Mouse (Mus musculus) liver (tissue): Measurements from ENCODE around the gene Pik3cb.
A peak's percentile ranks its signal among the peaks of the same experiment; 100 is the strongest.

Experiments
- DNase-seq: peaks from one replicate; pipeline ENCODE4 v3.0.0-alpha.2; 2020; ENCODE audit warnings: mixed read lengths

The Pik3cb gene

DNA sequence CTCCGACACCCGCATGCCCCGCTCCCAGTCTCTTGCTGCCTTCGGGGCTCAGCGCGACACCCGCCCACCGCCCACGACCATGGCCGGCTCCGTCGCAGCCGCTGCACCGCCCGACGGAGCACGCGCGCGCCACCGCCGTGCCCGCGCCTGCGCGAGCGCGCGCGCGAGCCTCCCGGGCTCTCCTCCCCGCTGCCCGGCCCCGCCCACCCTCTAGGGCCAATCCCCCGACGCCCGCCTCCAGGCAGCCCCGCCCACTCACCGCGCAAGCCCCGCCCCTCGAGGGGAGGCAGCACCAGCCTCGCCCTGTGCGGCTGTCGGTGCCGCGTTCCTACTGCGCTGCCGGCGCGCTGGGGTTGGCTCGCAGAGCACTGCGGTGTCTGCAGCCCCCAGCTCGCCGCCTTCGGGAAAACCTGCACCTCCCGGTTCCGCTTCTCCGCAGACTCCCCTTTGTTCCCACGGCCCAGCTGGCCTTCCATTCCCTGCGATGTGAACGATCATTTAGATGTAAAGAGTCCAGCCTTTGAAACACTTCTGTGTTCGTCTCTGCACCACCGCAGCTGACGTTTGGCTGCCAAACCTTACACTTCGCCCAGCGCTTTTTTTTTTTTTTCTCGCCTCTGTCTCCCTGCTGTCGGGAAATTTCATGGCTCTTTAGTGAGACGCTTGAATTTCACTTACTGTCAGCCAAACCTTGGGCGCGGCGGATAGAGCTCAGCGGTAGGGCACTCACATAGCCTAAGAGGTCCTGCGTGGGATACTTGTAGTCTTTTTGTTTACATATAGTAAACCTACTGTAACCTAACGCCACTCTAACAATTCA is at the start of gene Pik3cb:
Gene Pik3cb (minus strand): TSS at position 559 of the 820 bp plus-strand sequence.
- DNase-seq, result peak; percentile 100

DNA sequence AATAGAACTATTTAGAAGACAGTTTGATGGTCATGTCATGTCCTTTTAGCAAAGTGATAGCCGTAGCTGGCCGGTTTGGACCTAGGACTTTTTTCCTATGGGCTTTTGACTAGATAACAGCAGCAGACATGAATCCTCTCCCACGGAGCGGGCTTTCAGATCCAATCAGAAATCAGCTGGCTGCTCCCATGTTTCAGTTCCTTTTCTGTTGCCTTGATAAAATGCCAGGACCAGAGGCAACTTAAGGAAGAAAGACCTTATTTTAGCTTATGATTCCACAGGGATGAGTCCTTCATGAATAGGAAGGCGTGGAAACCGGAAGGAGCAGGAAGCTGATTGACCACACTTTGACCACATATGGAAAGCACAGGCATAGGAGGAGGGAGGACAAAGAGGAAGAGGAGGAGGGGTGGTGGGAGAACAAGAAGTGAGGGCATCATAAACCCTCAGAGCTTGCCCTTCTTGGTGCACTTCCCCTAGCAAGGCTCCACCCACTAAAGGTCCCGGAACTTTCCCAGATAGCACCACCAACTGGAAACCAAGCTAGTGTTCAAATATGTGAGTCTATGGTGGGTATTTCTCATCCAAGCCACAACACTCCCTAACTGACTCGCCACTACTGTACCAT is 42.7 kb upstream of the Pik3cb start:
- peak; percentile 51 for DNase-seq

DNA sequence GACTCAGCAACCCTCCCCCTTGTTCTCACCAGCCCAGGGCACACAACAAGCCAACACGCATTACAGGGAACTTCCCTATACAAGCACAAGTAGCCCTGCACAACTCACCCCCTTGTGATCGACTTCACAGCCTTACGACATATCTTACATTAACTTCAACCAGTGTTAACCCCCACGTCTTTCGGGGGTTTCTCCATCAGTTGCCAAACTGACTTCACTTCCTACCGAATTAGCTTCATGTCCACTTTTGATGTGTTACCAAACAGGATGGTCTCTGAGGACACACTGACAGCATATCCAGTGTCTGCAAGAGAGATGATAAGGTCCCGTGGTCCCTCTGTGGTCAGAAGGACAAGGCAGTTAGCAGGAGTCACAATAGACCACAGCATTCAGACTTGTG is 41.7 kb upstream of the Pik3cb start:
- DNase-seq, result peak; percentile 41

DNA sequence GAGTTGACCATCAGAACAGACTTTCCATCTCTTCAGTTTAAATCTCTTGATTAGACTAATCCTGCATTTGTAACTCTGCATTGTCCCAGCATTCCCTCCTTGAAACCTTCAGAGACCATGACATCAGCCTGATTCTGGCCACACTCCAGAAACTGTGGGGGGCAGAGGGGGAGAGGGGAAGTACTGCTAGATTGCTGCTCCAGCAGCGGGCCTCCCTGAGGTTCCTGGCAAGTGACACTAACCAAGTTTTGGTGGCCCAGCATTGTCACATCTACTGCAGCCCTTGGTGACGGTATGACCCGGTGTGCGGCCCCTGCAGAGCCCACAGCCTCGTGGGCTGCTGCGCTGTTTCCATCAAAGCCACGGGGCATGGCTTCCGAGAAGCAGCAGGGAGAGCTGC is 39.9 kb upstream of the Pik3cb start:
- peak; percentile 21 for DNase-seq

DNA sequence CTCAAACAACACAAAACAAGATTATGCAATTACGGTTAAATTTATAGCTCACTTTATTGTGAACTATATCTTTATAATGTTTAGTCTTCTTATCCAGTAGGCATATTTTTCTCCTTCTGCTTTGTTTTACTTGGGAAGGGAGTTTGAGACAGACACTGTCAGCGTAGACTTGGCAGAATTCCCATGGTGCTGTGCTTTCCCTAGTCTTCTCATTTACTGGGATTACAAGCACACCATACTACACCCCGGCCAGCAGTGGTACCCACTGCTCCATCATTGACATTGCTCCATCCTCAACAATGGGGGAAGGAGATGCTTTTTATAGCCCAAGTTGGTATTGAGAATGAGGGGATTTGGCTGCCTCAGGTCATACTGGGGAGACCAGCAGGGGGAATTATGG is 38.3 kb upstream of the Pik3cb start:
- DNase-seq, result no peak

DNA sequence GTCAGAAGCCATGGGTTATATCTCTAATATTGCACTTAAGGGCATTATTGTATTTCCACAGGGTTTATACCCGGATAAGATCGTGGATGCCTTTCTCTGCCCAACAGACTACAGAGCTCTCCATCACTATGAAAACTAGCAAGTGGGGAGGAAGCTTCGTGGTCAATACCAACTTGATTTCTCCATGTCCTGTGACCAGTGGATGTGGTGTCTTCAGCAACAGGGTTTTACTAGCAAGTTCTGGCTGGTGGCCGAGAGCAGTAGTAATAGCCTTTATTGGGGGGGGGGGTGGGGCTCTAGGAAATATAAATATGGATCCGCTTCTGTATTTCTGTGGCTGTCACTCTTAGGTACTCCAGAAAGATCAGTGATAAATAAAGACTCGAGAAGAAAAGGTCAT is 35.4 kb upstream of the Pik3cb start:
- DNase-seq, result no peak

DNA sequence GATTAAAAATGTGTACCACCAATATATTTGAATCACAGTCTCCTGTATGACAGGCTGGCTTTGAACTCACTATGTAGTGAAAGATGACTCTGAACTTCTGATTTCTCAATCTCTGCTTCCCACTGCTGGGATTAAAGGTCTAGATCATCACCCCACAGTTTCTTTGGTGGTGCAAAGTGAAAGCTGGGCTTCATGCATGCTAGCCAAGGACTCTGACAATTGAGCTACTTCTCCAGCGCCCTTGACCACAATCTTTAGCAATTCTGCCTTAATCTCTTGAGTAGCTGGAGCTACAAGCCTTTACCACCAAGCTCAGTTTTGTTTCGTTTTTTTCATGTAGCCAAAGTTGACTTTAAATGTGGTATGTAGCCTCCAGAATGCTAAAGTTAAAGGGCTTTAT is 32.4 kb upstream of the Pik3cb start:
- DNase-seq, result no peak

DNA sequence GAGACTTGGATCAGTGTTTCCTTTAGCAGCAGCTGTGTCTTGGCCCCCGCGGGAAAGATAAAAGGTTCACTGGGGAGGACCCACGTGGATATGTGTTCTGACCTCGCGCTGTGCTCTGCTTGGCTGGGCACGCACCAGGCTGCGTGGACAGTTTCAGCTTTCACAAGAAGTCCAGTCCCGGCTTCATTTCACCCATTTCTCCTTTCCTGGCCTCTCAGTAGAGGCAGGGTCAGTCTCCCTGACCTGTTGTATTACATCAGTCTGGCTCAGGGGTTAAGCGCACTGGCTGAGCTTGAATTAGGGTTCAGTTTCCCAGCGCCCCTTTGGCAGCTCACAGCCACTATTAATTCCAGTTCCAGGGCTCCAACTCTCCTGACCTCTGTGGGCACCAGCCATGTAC is 30.8 kb upstream of the Pik3cb start:
- no peak for DNase-seq

DNA sequence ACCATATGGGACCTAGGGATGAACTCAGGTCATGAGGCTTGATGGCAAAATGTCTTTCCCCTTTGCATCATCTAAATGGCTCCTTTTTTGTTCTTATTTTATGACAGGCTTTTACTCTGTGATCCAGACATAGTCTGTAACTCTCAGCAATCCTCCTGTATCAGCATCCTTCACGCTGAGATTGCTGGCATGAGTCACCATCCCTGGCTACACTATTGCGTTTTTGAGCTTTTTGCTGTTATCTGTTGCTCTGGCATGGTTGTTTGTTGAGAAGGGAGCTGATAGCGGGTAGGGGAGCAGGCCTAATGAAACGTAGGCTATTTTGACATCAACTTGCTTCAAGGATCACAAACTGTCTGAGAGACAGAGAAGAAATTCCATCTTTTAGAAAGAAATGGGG is 28.6 kb upstream of the Pik3cb start:
- DNase-seq, result no peak

DNA sequence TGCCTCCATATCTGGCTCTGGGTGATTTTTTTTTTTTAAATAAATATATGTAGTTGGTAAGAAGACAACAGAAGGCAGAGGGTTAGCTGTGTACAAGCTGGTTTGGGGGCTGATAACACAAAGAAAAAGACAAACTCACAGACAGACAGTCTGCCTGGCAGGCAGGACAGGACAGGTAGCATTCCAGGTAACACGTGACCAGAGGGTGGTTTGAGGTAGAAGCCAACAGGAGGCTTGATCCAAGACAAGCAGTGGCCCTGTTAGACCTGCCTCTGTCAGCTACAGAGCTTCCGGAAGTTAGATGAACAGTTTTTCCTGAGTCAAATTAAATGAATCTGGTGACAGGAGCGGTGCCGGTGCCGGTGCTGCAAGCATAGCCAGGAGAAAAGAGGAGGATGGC is 26.5 kb upstream of the Pik3cb start:
- DNase-seq, result no peak

DNA sequence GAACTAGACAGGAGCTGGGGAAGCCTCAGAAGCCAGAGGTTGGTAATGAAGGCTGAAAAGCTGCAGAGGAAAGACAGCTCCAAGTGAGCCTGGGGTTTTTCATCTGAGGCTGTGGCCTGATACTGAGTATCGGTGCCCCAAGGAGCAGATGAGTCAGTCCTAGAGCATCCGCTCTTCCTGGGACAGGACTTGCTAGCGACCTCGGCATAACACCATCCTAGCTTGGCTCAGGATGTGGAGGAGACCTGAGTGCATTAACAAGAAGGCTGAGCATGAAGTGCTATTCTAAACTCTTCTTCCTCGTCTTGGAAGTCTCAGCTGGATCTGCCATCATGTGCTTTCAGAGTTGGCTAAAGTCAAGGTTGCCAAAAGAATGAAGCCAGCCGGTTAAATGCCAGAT is 25.5 kb upstream of the Pik3cb start:
- no peak for DNase-seq

DNA sequence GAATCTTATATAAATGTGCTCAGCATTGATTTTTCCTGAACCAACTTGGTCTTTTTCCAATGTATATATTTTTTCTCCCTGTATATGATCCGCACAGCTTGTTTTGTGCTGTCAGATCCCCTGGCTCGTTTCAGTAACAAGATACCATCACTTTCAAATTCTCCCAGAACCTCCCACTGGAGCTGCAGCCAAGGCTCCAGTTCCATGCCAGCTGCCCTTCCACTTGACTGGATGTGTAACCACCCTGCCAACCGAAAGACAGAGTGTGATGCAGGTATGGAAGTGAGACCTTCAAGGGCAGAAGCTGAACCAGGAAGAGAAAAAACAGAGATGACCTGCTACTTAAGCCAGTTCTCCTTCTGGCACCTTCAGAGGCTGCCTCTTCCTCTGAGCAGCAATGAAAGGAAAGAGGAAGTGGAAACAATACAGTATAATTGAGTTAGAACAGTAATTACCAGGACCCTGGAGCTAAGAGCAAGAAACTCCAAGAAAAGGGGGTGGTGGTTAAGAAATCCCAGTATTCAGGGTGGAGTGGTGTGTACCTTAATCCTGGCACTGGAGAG is 24.3 kb upstream of the Pik3cb start:
- no peak for DNase-seq

DNA sequence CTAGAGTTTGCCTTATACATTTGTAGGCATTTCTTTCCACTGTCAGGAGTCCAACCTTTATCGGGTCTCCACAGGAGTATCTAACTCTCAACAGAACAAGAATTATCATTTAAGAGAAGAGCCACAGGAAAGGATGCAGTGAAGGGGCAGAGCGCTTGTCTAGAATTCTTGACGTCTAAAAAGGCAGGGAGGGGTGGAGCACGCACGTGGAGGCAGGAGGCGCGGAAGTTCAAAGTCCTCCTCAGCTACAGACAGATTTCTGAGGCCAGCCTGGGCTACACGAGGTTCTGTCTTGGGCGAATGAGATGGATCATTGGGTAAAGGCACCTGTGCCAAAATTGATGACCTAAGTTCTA is 23.7 kb upstream of the Pik3cb start:
- DNase-seq, result peak; percentile 24

DNA sequence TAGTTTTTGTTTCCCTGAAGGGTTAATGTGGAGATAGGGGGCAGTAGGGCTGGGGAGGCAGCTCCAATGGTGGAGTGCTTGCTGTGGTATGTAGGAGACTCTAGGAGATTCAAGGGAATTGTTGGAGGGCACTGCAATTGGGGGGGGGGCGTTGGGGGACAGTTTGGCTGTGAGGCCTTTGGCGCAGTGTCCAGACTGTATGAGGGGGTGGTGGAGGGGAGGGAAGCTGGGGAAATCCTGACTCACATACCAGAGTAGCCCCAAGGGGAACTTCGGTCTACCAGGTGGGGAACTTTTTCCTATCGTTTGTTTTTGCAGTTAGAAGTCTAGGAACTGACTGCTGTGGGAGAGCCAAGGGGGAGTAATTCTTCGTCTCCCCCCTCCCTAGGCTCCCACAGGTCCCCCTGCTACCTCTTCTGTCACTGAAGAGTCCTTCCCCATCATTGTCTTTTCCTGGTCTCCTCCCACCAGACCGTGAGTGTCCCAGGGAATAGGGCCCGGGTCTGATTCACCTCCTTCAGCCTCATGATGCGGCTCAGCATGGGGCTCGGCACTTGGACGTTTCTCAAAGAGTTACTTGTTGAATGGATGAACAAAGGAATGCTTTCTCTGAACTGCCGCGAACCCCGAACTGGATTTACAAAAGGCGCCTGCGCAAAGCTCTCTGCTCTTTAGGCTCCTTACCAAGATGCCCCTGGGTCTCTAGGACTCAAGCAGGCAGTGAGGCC is 23.2 kb upstream of the Pik3cb start:
- DNase-seq, result no peak

DNA sequence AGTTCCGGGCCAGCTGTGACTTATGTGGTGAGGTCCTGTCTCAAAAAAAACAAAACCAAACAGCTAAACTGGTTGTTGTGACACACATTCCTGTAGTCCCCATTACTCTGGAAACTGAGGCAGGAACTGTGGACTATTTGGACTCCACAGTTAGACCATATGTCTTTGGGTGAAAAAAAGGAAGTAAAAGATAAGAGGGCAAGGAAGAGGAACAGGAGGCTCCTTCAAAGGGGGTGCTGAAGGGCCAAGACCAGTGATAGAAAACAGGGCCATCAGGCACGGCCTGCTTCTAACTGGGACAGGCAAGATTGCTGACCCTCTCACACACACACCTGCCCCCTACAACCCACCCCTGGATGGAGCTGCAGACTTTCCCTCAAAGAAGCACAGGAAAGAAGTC is 22.4 kb upstream of the Pik3cb start:
- DNase-seq, result no peak

DNA sequence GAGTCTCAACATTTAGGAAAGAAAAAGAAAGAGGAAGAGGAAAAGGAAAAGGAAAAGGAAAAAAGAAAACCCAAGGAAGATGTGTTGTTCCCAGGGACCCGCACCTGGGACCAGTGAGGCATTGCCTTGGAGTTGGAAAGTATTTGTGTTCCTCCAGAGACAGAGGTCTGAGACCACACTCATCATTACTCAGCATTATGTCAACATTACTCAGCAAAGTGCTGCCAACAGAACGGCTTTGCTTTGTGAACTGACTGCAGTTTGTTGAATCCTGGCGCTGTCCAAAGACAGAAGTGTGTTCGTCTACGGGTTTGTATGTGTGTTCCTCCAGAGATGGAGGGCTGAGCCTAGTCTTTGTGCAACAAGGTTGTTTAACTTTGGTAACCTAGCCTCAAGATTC is 20.4 kb upstream of the Pik3cb start:
- DNase-seq, result peak; percentile 47

DNA sequence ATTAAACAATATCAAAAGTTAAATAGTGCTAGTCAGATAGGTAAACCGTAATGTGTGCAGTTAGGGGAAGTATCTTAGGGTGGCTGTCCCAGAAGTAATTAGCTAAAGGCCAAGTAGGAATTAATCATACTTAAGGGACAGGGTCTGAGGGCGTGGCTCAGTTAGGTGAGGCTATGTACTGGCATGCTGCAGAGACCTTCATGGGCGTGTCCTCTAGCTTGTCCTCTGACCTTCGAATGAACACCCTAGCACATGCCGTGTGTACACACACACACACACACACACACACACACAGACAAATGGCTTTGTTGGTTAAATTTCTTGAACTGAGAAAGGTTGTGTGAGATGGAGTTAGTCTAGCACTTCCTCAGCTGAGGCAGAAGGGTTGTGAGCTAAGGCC is 19.5 kb upstream of the Pik3cb start:
- peak; percentile 56 for DNase-seq

DNA sequence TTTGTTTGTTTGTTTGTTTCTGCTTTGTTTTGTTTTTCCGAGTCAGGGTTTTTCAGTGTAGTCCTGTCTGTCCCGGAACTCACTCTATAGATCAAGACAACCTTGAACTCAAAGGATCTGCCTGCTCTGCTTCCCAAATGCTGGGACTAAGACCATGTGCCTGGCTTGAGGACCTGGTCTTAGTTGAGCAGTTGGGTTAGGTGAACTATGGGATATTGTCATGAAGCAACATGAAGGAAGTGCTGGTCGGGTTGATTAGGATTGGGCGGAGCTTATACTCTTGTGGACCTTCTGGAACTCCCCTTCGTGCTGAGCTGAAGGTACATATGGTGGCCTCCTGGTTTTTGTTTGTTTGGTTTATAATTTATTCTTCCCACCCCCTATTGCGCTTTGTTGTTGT is 18.3 kb upstream of the Pik3cb start:
- no peak for DNase-seq

DNA sequence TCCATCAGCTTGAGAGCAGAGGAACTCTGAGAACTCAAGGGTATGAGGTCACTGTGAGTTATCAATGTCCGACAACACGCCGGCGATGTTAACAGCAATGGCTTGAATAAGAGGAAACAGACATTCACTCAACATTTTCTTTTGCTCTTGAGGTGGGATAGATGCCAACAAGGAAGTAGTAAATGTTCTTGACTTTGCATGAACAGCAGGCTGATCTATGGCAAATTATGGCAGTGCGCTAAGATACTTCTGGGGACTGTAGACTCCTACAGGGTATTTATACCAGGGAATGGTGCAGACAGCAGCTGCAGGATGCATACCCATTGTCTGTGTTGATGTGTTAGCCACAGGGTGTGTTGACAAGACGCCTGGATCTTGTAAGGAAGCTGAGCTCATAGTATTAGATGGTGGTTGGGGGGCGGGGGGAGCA is 17.8 kb upstream of the Pik3cb start:
- no peak for DNase-seq

DNA sequence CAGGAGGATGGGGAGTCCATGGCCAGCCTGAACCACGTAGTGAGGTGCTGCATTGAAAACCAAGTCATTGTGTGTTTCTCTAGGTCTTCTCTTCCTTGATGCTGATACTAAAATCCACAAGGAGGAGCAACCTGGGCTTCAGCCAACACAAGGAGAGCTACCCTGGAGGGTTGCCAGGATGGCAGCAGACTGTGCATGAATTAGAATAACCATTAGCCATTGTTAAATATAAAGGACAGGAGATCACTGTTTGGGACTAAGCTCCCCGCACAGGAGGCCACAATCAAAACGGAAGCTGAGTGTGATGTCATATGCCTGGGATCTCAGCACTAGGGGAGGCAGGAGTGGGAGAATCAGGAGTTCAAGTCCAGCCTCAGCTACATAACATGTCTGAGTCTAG is 13.2 kb upstream of the Pik3cb start:
- no peak for DNase-seq

DNA sequence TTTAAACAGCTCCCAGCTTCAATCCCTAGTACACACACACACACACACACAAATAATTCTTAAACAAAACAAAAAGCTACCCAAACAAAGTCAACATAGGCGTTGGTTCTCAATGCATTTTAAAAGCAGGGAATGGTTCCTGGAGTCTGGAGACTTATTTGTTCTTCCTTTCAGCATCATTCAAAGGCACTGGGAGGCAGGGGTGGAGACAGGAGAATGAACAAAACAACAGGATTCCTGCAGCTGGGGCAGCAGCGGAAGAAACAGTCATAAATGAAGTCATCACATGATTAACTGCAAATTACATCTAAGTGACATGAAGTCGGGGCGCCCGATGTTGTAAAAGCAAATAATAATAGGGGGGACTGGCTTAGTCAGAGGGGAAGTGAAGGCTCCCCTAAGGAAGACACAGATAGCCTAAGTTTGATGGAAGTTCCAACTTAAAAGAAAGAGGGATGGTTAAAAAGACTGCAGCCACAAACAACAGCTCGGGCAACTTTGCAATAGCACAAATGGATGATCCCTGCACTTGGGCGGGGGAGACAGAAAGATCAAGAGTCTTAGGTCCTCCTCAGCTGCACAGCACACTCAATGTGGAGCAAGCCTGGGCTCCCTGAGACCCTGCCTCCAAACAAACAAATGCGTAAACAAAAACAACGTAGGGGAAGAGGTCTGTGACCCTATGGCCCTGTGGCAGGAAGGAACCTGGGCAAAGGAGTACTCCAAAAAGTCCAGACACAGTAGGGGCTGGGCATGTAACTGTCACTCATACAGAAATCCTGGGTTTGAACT is 12.5 kb upstream of the Pik3cb start:
- DNase-seq, result no peak

DNA sequence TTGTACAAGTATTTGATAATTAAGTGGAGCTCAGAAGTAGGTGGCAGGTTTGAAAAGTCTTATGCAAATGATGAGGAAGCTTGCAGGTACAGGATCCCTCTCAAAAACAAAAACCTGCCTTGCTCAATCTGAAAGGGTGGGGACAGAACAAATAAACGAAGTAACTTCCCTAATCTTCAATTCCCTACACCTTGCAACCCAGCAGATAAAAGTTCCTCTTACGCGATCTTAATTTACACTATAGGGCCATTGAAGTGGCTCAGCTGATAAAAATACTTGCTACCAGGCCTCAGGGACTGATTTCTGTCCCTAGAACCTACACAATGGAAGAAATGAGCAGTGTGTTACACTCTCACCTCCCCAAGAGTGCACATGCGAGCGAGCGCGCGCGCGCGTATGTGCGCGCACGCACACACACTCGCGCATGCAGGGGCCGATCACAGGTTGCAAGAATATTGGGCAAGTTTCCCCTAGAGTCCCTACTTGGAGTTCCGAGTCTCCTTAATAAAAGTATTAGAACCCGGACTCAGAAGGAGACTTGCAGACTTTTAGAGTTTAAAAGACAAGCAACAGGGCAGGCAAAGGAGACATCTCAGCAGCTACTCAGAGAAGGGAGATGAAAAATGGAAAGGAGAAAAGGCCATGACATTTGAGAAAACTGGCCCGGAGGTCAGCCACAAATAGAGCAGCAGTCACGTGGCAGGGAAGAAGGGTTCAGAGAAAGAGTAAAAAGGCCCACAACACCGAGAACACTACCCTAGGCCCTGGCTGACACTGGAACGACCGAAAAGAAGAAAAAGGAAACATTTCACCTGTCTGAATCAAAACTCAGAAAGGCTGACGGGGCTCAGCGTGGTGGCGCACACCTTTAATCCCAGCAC is 6.7 kb upstream of the Pik3cb start:
- no peak for DNase-seq
